Mouse (Mus musculus) bone marrow, adult 2 months (tissue): ENCODE results near the gene Chid1.

Experiments used
- CTCF ChIP-seq: fragments of 200-500 bp; IDR thresholded peaks from 2 replicates; pipeline ENCODE4 v1.5.1; 2011; ENCODE audit warnings: low read length, control low read depth; ENCODE audit not compliant: control insufficient read depth, insufficient read depth
- POLR2A ChIP-seq: fragments of 200-500 bp; IDR thresholded peaks from 2 replicates; pipeline ENCODE4 v1.6.1; 2011; ENCODE audit warnings: low read depth, mild to moderate bottlenecking, control low read depth, low read length, borderline replicate concordance; ENCODE audit not compliant: control insufficient read depth

- peak; percentile 43; the same call in 1 of the 2 replicates for TF ChIP-seq CTCF
- no peak for TF ChIP-seq POLR2A
Measured at GRCm38 (mm10) chr7:141481498-141482401, 57.9 kb downstream of the Chid1 start.
